Mouse (Mus musculus) lung, postnatal 0 days (tissue): Measurements from ENCODE around the gene Tcirg1.

ENCODE experiments used
- CTCF ChIP-seq: IDR thresholded peaks from 2 replicates; pipeline ENCODE4 v1.5.1; 2016; ENCODE audit warnings: antibody characterized with exemption, mild to moderate bottlenecking
- EP300 ChIP-seq: IDR thresholded peaks from 2 replicates; pipeline ENCODE4 v1.6.1; 2016; ENCODE audit warnings: antibody characterized with exemption, mild to moderate bottlenecking, control low read depth

- TF ChIP-seq CTCF (no peak), EP300 (no peak)
These were observed 24.7 kb downstream of the Tcirg1 start for GRCm38 (mm10) chr19:3882214-3882613.
